Mouse (Mus musculus): ENCODE measurements around the gene Pax8.

Pax8 gene

DNA sequence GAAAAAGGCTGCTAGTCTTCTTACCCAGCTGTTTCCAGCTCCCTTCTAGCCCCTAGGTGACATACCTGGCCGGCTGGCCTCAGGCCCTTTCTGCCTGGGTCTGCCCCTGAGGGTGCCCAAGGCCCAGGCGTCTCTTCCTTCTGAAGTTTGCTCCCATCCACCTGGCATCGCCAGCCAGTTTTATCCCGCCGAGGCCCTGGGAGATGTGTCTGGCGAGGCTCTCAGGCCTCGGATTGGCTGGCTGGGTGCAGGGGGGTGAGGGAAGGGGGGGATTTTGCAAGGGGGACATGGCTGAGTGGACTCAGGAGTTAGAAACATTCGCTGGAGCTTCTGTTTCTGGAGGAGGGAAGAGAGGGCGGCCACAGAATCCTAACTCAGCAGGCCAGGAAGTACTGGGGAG is at the start of gene Pax8:
TSS of gene Pax8 (minus strand) at position 180 of the 400 bp plus-strand sequence.
- DNase-seq (ENCODE audit: low read depth in 1 of 2, low spot score in 2 of 2), result no peak

DNA sequence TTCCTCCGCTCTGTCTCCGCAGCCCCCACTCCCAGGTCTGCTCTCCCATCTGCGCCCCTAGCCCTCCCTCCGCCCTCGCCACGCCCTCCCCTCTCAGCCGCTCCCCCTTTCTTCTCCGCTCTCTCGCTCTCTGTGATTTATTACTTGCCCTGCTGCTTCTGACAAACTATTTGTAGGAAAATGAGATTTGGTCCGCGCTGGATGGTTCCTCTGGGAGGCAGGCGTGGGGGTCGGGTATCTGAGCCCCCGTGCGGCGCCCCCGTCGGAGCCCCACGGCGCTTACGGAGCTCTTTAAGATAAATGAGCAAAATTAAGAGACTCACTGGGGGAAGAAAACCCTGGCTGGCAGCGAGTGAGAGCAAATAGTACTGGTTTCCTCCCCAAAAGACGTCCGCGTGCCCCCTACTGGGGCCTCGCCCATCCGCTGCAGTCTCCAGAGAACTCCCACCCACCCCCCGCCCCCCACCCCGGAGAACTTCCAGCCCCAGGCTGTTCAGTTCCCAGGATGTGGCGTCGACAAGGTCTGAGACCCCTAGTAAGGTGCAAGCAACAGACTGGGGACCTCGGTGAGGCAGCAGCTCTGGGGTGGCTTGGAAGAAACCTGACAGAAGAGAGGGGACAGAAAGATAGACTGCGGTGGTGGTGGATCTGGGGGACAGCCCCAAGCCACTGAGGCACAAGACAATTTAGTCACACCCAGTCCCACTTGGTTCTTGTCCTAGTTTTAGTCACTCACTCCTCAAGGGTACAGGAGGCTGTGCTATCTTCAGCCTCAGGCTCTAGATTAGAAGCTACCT is 46.2 kb upstream of the Pax8 start:
- no peak for DNase-seq (ENCODE audit: low read depth in 1 of 2, low spot score in 2 of 2)

DNA sequence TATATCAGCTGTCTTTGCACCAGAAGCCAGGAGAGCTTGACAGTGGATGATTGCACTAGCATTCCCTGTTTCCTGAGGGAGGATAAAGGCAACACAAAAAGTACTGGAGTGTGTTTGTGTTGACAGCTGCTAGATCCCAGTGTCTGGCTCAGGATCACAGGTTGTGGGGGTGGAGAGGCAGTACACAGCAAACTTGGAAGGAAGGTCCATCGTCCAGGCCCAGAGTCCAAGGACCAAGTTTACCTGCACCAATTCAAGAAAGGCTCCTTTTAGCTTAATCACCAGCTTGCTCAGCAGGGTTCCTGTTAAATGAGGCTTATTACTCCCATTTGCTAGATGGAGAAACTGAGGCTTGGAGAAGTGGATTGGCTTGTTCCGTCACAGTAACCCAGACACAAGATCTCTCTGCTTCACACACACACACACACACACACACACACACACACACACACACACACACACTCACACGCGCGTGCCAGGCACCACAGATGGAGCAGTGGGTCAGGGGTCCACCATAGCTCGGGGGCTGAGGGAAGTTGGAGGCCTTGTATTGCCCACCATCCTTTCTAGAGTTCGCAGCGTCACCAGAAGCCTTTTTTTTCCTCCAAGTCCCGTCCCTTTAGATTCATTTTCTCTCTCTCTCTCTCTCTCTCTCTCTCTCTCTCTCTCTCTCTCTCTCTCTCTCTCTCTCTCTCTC is 45.3 kb upstream of the Pax8 start:
- DNase-seq (ENCODE audit: low read depth in 1 of 2, low spot score in 2 of 2), result no peak

- DNase-seq (ENCODE audit: low read depth in 1 of 2, low spot score in 2 of 2), result no peak
Measured at GRCm38 (mm10) chr2:24516946-24517345, 41.5 kb upstream of the Pax8 start.

DNA sequence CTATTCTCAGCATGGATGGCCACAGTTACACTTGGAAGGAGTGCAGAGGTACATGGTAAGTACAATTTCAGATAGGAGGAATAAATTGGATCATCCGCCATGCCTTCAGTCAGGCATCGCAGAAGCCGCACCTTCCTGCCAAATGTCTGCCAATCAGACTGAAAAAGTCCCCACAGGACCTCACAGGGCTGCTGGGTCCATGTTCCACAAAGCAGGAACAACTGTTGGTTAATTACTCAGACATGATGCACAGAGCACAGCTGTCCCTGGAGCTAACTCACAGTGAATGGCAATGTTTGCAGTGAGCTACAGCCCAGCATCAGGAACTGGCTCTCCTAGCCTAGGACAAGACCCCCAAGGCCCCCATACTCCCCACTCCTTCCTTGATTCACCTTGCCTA is 32.0 kb upstream of the Pax8 start:
- DNase-seq (ENCODE audit: low read depth in 1 of 2, low spot score in 2 of 2), result no peak

- DNase-seq (ENCODE audit: low read depth in 1 of 2, low spot score in 2 of 2), result no peak
Measured at GRCm38 (mm10) chr2:24502963-24503471, 27.6 kb upstream of the Pax8 start.

GRCm38 (mm10) chr2:24500921-24501320 is 25.5 kb upstream of the Pax8 start:
- no peak for DNase-seq (ENCODE audit: low read depth in 1 of 2, low spot score in 2 of 2)

GRCm38 (mm10) chr2:24490564-24490963 is 15.2 kb upstream of the Pax8 start:
- no peak for DNase-seq (ENCODE audit: low read depth in 1 of 2, low spot score in 2 of 2)

DNA sequence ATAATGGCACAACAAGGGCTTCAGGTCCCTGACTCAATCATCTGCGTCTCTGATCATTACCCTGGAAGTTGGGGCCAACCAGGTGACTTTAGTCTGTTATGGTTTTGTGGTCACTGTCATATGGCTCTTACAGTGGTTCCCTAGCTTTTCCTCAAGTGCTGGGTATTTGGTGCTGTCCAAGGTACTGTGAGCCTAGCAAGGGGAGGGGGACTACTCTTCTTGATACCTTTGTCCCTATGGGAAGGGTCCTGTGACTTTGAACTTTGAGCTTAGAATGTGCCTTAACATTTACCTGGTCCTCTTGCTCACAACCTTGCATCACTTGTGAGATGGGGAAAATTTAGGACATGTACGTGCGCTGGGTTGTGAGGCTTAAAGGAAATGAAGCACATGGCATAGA is 13.3 kb upstream of the Pax8 start:
- no peak for DNase-seq (ENCODE audit: low read depth in 1 of 2, low spot score in 2 of 2)

DNA sequence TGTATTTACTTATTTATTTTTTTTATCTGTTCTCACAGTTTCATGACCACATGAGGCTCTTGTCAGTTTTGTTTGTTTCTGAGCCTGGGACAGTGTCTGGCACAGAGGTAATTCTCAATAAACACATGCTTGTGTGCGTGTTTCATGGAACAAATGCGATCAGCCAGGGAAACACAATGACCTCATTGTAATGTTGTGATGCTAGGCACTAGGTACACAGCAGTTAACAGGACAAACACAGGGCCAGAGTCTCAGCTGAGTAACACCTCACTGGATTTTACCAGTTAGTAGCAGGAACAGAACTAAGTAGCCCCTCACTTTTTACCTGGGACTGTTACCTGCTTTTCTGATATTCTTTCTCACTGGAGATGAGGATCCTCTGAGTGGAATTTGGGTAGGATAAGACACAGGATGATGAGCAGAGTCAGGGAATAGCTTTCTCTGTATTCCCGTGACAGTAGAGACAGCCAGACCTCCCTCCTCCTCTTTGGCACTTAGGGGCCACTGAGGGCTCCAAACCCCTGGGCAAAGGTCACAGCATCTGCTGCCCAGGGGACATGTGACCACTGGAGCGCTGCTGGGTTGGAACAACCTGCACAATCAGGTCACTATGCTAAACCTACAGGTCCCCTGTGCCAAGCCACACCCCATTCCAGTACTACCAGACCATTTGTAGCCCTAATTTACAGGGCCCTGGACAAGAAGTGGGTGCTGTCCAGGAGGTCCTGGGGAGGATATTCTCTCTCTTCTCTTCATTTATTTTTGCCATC is 11.8 kb upstream of the Pax8 start:
- DNase-seq (ENCODE audit: low read depth in 1 of 2, low spot score in 2 of 2), result no peak

GRCm38 (mm10) chr2:24485398-24485797 is 10.0 kb upstream of the Pax8 start:
- no peak for DNase-seq (ENCODE audit: low read depth in 1 of 2, low spot score in 2 of 2)

- no peak for DNase-seq (ENCODE audit: low read depth in 1 of 2, low spot score in 2 of 2)
Measured at GRCm38 (mm10) chr2:24479906-24480305, 4.5 kb upstream of the Pax8 start.

- DNase-seq (ENCODE audit: low read depth in 1 of 2, low spot score in 2 of 2), result no peak
Measured at GRCm38 (mm10) chr2:24479151-24479550, 3.8 kb upstream of the Pax8 start.

GRCm38 (mm10) chr2:24478611-24479010 is 3.2 kb upstream of the Pax8 start:
- DNase-seq (ENCODE audit: low read depth in 1 of 2, low spot score in 2 of 2), result no peak

DNA sequence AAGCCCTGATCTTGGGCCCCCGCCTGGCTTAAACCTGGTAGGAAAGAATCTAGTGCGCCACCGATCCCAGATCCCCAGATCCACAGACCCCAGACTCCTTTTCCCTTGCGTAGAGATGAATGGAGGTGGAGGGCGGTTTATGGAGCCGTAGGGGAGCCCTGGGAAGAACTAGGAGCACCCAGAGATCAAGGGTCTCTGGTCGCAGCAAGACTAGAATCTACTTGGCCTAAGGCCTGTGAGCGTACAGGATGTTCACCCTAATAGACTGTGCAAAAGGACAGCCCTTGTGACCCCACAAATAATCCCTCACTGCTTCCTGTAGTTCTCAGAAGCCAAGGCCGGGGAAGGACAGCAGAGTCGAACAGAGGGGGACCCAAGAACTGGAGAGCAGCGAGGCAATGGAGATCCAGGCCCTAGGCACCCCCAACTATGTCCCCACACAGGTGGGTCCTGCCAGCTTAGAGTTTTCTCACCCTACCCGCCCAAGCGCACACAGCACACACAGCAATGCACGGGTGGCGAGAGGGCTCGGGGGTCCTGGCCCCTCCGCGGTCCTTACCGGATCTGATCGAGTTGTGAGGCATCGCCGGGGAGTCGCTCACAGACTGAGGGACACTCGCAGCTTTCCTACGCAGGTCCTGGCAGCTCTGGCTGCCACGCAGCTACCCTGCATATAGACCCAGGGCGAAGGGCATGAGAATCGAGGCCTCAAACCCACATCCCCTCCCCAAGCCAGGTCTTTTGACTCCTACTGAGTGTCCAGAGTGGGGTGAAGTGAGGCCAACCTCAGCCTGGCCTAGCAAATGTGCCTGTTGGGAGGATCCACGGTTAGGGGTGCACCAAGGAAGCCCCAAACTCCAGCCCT is 653 bp downstream of the Pax8 start:
- DNase-seq (ENCODE audit: low read depth in 1 of 2, low spot score in 2 of 2), result no peak

DNA sequence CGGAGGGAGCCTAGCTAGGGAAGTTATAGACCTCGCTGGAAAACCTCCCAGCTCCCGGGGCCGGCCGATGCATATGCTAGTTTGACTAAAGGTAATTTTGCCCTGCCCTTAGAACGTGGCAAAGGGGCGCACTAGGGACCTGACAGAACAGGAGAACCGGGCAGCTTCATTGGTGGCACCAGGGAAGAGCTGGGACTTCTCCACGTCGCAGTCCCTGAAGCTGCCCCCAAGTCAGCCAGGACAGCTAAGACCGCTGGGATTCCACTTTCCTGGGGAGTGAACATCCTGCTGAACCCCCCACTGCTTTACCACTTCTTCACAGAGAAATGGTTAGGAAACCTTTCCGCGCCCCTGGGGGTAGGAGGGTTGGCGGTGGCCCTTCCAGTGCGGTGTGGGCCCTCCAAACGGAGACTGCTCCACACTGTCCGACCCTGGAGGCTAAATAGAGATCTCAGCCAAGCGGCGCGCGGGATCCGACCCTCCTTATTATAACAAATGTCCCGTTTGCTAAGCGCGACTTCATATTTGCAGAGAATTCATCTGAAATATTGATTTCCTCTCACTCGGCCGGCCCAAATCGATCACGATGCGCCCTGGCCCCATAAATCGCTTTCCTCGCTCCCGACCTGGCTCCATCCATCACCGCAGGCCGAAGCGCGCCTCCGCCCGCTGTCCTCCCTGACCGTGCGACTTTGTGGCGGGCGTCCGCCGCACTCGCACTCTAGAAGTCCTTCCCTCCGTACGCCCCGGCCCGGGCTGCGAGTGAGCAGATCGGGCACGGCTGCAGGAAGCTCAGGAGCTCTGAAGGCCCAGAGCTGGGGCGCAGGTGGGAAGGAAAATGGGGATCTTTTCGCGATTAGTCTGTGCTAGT is 1.5 kb downstream of the Pax8 start:
- no peak for DNase-seq (ENCODE audit: low read depth in 1 of 2, low spot score in 2 of 2)

DNA sequence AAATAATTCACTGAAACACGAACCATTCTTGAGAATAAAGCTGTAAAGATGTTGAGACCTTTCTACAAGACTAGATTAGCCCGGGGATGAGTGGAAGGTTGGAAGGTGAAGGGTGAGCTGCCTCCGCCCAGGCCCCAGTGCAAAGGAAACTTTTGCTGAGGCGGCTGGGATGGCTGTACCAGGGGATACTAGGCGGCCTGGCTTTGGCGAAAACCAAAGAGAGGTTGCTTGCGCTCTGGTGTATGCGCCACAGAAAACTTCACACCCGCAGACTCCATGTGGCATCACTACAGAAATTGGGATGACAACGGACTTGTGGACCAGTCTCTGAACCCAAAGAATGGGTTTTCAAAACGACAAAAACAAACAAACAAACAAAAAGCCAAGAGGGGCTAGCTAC is 2.7 kb downstream of the Pax8 start:
- DNase-seq (ENCODE audit: low read depth in 1 of 2, low spot score in 2 of 2), result no peak

GRCm38 (mm10) chr2:24472111-24472510 is 3.3 kb downstream of the Pax8 start:
- DNase-seq (ENCODE audit: low read depth in 1 of 2, low spot score in 2 of 2), result no peak

GRCm38 (mm10) chr2:24469102-24469501 is 6.3 kb downstream of the Pax8 start:
- DNase-seq (ENCODE audit: low read depth in 1 of 2, low spot score in 2 of 2), result no peak

DNA sequence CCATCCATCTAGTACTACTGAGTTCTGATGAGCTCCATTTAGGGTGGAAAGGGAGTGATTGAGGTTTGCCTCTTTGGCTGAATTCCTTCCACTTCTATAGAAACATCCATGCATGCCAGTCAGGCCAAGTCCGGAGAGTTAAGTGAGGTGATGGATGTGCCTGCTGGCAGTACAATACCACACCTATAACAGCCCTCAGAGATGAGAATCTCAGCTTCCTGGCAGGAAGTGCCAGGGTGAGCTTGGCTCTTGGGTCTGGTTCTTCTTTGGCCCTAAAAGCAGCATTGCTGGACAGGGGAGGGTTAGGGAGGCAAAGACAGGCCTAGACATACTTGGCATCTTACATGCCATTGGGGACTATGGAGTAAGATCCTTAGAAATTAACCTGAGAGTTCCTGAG is 7.0 kb downstream of the Pax8 start:
- DNase-seq (ENCODE audit: low read depth in 1 of 2, low spot score in 2 of 2), result no peak

All from monocyte, adult 2 months (primary cell).